Mouse (Mus musculus) intestine, embryonic 15.5 days (tissue): ENCODE measurements around the gene Lamp1. TPM values are rescaled to one million over a fixed set of nuclear protein-coding genes. Genes with fewer than 3 reads are reported as not detected.
"Not testable (repeated sequence)": the region's sequence is repeated elsewhere in the genome, so short reads cannot be mapped to it uniquely, and the experiment has no call there.

Experiments used
- ATAC-seq: fragments of 200-750 bp; cut with Nextera tagmentation; 2 replicates; pipeline ENCODE4 v1.8.0; 2017; ENCODE audit warnings: moderate TSS enrichment, moderate library complexity
- H3K27ac ChIP-seq: fragments of 300-500 bp; sonication (generic); 2 replicates; pipeline ENCODE4 v1.5.1; 2015; ENCODE audit warnings: mild to moderate bottlenecking, inconsistent platforms
- H3K27me3 ChIP-seq: fragments of 300-500 bp; sonication (generic); replicated peaks from 2 replicates; pipeline ENCODE4 v1.6.1; 2015; ENCODE audit warnings: inconsistent platforms
- H3K36me3 ChIP-seq: fragments of 300-500 bp; sonication (generic); 2 replicates; pipeline ENCODE4 v1.6.1; 2015; ENCODE audit warnings: inconsistent platforms
- H3K4me1 ChIP-seq: fragments of 300-500 bp; sonication (generic); replicated peaks from 2 replicates; pipeline ENCODE4 v1.6.1; 2015; ENCODE audit warnings: inconsistent platforms
- H3K4me2 ChIP-seq: fragments of 300-500 bp; sonication (generic); replicated peaks from 2 replicates; pipeline ENCODE4 v1.6.1; 2015; ENCODE audit warnings: mild to moderate bottlenecking, inconsistent platforms
- H3K4me3 ChIP-seq: fragments of 300-500 bp; sonication (generic); replicated peaks from 2 replicates; pipeline ENCODE4 v1.5.1; 2015; ENCODE audit warnings: inconsistent platforms
- H3K9ac ChIP-seq: fragments of 300-500 bp; sonication (generic); 2 replicates; pipeline ENCODE4 v1.6.1; 2015; ENCODE audit warnings: inconsistent platforms
- H3K9me3 ChIP-seq: fragments of 300-500 bp; sonication (generic); 2 replicates; pipeline ENCODE4 v1.6.1; 2016; ENCODE audit warnings: inconsistent platforms
- WGBS: fragments of 180-500 bp; shearing (Covaris S2); methylation state at CpG from one replicate; pipeline ENCODE4 v1.1.7; 2015; 5-methylcytosine and 5-hydroxymethylcytosine counted together
- polyA plus RNA-seq: library from polyadenylated mRNA; unstranded; fragments of >200 nt; fragmentation: Nextera tagmentation; extraction: Ambion mirVana; gene quantifications from 2 replicates; pipeline ENCODE4 v1.2.1, GENCODE M21; 2015

The Lamp1 gene
- polyA plus RNA-seq, result 404 and 407 TPM in 2 replicates

GRCm38 (mm10) chr8:13158718-13159376 is at the start of gene Lamp1:
Lamp1 (plus strand) TSS chr8:13159161.
- peak within 1 kb of the TSS; percentile 92 for H3K9ac ChIP-seq
- no peaks in the 10 kb centered on the region for H3K36me3 ChIP-seq
- peak within 1 kb of the TSS; percentile 100 for H3K4me3 ChIP-seq
- peak; percentile 97 for ATAC-seq
- WGBS, result under 1% methylated on average over 45 of the region's 50 CpGs
- no peaks in the 10 kb centered on the region for H3K9me3 ChIP-seq
- peaks cover 20% of the 10 kb centered on the region for H3K4me1 ChIP-seq
- H3K27me3 ChIP-seq, result no peaks in the 10 kb centered on the region
- H3K27ac ChIP-seq, result peak within 1 kb of the TSS; percentile 70
- peak within 1 kb of the TSS; percentile 67 for H3K4me2 ChIP-seq

- Histone ChIP-seq H3K9ac (no peak overlapping the region), H3K4me1 (peaks cover 8% of the 10 kb centered on the region; the same call in 1 of the 2 replicates), H3K27ac (no peak overlapping the region), H3K4me3 (no peak overlapping the region), H3K9me3 (no peaks in the 10 kb centered on the region), H3K36me3 (0 out of 2 replicates have a peak, but pooled peaks cover 4% of the 10 kb centered on the region), H3K4me2 (no peak overlapping the region), H3K27me3 (no peaks in the 10 kb centered on the region)
- 55% methylated on average over 1 of the region's 1 CpGs for WGBS
- ATAC-seq, result no peak
These were observed 49.5 kb upstream of the Lamp1 start for GRCm38 (mm10) chr8:13109416-13109960.

- H3K27me3 ChIP-seq, result no peaks in the 10 kb centered on the region
- H3K36me3 ChIP-seq, result peaks cover 4% of the 10 kb centered on the region; the same call in 1 of the 2 replicates
- peaks cover 4% of the 10 kb centered on the region; the same call in 1 of the 2 replicates for H3K4me1 ChIP-seq
- ATAC-seq, result no peak
- H3K27ac ChIP-seq, result no peak overlapping the region
- H3K9me3 ChIP-seq, result no peaks in the 10 kb centered on the region
- no peak overlapping the region for H3K4me3 ChIP-seq
- 82% methylated on average over 11 of the region's 11 CpGs for whole genome bisulfite sequencing
- H3K4me2 ChIP-seq, result no peak overlapping the region
- no peak overlapping the region for H3K9ac ChIP-seq
These were observed 47.0 kb upstream of the Lamp1 start for GRCm38 (mm10) chr8:13111917-13112316.

GRCm38 (mm10) chr8:13113232-13113631 is 45.7 kb upstream of the Lamp1 start:
- Histone ChIP-seq H3K36me3 (peaks cover 4% of the 10 kb centered on the region; the same call in 1 of the 2 replicates), H3K9me3 (no peaks in the 10 kb centered on the region), H3K27ac (no peak overlapping the region), H3K4me1 (peaks cover 4% of the 10 kb centered on the region; the same call in 1 of the 2 replicates), H3K4me3 (no peak overlapping the region), H3K27me3 (no peaks in the 10 kb centered on the region), H3K4me2 (no peak overlapping the region), H3K9ac (no peak overlapping the region)
- 92% methylated on average over 4 of the region's 4 CpGs for WGBS
- no peak for ATAC-seq

- H3K36me3 ChIP-seq, result peaks cover 20% of the 10 kb centered on the region
These were observed 41.9 kb upstream of the Lamp1 start for GRCm38 (mm10) chr8:13117096-13117495.

GRCm38 (mm10) chr8:13118516-13118915 is 40.4 kb upstream of the Lamp1 start:
- 88% methylated on average over 3 of the region's 3 CpGs for WGBS
- Histone ChIP-seq H3K4me1 (no peaks in the 10 kb centered on the region), H3K4me3 (no peak overlapping the region), H3K9me3 (no peaks in the 10 kb centered on the region), H3K4me2 (no peak overlapping the region), H3K9ac (no peak overlapping the region), H3K27me3 (no peaks in the 10 kb centered on the region), H3K27ac (no peak overlapping the region), H3K36me3 (peaks cover 26% of the 10 kb centered on the region)
- no peak for ATAC-seq

More at GRCm38 (mm10) chr8:13117096-13117495, 41.9 kb upstream of the Lamp1 start:
- Histone ChIP-seq H3K9ac (no peak overlapping the region), H3K27me3 (no peaks in the 10 kb centered on the region), H3K27ac (no peak overlapping the region), H3K4me1 (no peaks in the 10 kb centered on the region), H3K9me3 (no peaks in the 10 kb centered on the region), H3K4me3 (no peak overlapping the region), H3K4me2 (no peak overlapping the region)
- 93% methylated on average over 2 of the region's 2 CpGs for WGBS
- no peak for ATAC-seq

GRCm38 (mm10) chr8:13120882-13121665 is 37.9 kb upstream of the Lamp1 start:
- Histone ChIP-seq H3K4me3 (no peak overlapping the region), H3K27me3 (no peaks in the 10 kb centered on the region), H3K9me3 (no peaks in the 10 kb centered on the region), H3K36me3 (peaks cover 25% of the 10 kb centered on the region), H3K4me2 (no peak overlapping the region), H3K4me1 (no peaks in the 10 kb centered on the region), H3K27ac (no peak overlapping the region), H3K9ac (no peak overlapping the region)
- 88% methylated on average over 7 of the region's 7 CpGs for WGBS
- ATAC-seq, result no peak

- H3K4me1 ChIP-seq, result no peaks in the 10 kb centered on the region
- ATAC-seq, result no peak
- no peaks in the 10 kb centered on the region for H3K9me3 ChIP-seq
- H3K36me3 ChIP-seq, result peaks cover 29% of the 10 kb centered on the region
- H3K4me2 ChIP-seq, result no peak overlapping the region
- no peak overlapping the region for H3K9ac ChIP-seq
- WGBS, result 93% methylated on average over 7 of the region's 7 CpGs
- H3K4me3 ChIP-seq, result no peak overlapping the region
- no peak overlapping the region for H3K27ac ChIP-seq
- H3K27me3 ChIP-seq, result no peaks in the 10 kb centered on the region
These were observed 36.0 kb upstream of the Lamp1 start for GRCm38 (mm10) chr8:13122887-13123421.

- H3K36me3 ChIP-seq, result peaks cover 32% of the 10 kb centered on the region
These were observed 34.1 kb upstream of the Lamp1 start for GRCm38 (mm10) chr8:13124897-13125296.

GRCm38 (mm10) chr8:13132220-13132619 is 26.7 kb upstream of the Lamp1 start:
- H3K4me1 ChIP-seq, H3K27me3 ChIP-seq, H3K9me3 ChIP-seq, H3K4me2 ChIP-seq, H3K4me3 ChIP-seq, ATAC-seq, H3K27ac ChIP-seq, H3K9ac ChIP-seq: not testable (repeated sequence)
- peaks cover 60% of the 10 kb centered on the region for H3K36me3 ChIP-seq
- 71% methylated on average over 9 of the region's 9 CpGs for WGBS

More at GRCm38 (mm10) chr8:13124897-13125296, 34.1 kb upstream of the Lamp1 start:
- Histone ChIP-seq H3K9ac (no peak overlapping the region), H3K27me3 (no peaks in the 10 kb centered on the region), H3K9me3 (no peaks in the 10 kb centered on the region), H3K27ac (no peak overlapping the region), H3K4me1 (no peaks in the 10 kb centered on the region), H3K4me2 (no peak overlapping the region), H3K4me3 (no peak overlapping the region)
- 91% methylated on average over 8 of the region's 8 CpGs for WGBS
- no peak for ATAC-seq

GRCm38 (mm10) chr8:13139641-13140182 is 19.2 kb upstream of the Lamp1 start:
- Histone ChIP-seq H3K9me3 (no peaks in the 10 kb centered on the region), H3K27ac (no peak overlapping the region), H3K4me1 (no peaks in the 10 kb centered on the region), H3K36me3 (peaks cover 80% of the 10 kb centered on the region), H3K4me2 (no peak overlapping the region), H3K27me3 (no peaks in the 10 kb centered on the region), H3K9ac (no peak overlapping the region), H3K4me3 (no peak overlapping the region)
- 86% methylated on average over 6 of the region's 6 CpGs for WGBS
- peak; percentile 58 for ATAC-seq

GRCm38 (mm10) chr8:13141681-13142080 is 17.3 kb upstream of the Lamp1 start:
- no peak for ATAC-seq
- H3K4me2 ChIP-seq, result no peak overlapping the region
- no peak overlapping the region for H3K27ac ChIP-seq
- H3K4me3 ChIP-seq, result no peak overlapping the region
- no peaks in the 10 kb centered on the region for H3K9me3 ChIP-seq
- H3K27me3 ChIP-seq, result no peaks in the 10 kb centered on the region
- no peaks in the 10 kb centered on the region for H3K4me1 ChIP-seq
- peaks cover 73% of the 10 kb centered on the region for H3K36me3 ChIP-seq
- H3K9ac ChIP-seq, result no peak overlapping the region
- WGBS, result 92% methylated on average over 5 of the region's 5 CpGs
